Mouse (Mus musculus): ENCODE results near the gene Fam213b. TPM values are rescaled to one million over a fixed set of nuclear protein-coding genes. Genes with fewer than 3 reads are reported as not detected.

The Fam213b gene
- 13.9 TPM for polyA plus RNA-seq (2015; fragmentation: Illumina TruSeq; extraction: RNeasy Lipid Tissue Mini Kit (QIAGEN cat#74804); ENCODE audit: insufficient read depth, low replicate concordance)

GRCm38 (mm10) chr4:154898506-154899446, at the start of gene Fam213b:
TSS of gene Fam213b (minus strand) at chr4:154899135.

GRCm38 (mm10) chr4:154928395-154929087, 29.6 kb upstream of the Fam213b start, which contains the start of gene Tnfrsf14:
TSS of gene Tnfrsf14 (minus strand) at chr4:154928563.

GRCm38 (mm10) chr4:154869440-154869839, 29.5 kb downstream of the Fam213b start, which contains the start of gene Mmel1:
TSS of gene Mmel1 (plus strand) at chr4:154869585.

Other genes starting within 250 kb of the Fam213b start
- not detected for gene Actrt2, start 231.3 kb downstream of the Fam213b start, polyA plus RNA-seq (2015; fragmentation: Illumina TruSeq; extraction: RNeasy Lipid Tissue Mini Kit (QIAGEN cat#74804); ENCODE audit: insufficient read depth, low replicate concordance)
- not detected for gene Ttc34, start 61.7 kb downstream of the Fam213b start, polyA plus RNA-seq (2015; fragmentation: Illumina TruSeq; extraction: RNeasy Lipid Tissue Mini Kit (QIAGEN cat#74804); ENCODE audit: insufficient read depth, low replicate concordance)
- not detected for gene Mmel1, start 29.6 kb downstream of the Fam213b start, polyA plus RNA-seq (2015; fragmentation: Illumina TruSeq; extraction: RNeasy Lipid Tissue Mini Kit (QIAGEN cat#74804); ENCODE audit: insufficient read depth, low replicate concordance)
- 38.5 TPM for gene Tnfrsf14, start 29.4 kb upstream of the Fam213b start, polyA plus RNA-seq (2015; fragmentation: Illumina TruSeq; extraction: RNeasy Lipid Tissue Mini Kit (QIAGEN cat#74804); ENCODE audit: insufficient read depth, low replicate concordance)
- 0.94 TPM for gene Hes5, start 61.8 kb upstream of the Fam213b start, polyA plus RNA-seq (2015; fragmentation: Illumina TruSeq; extraction: RNeasy Lipid Tissue Mini Kit (QIAGEN cat#74804); ENCODE audit: insufficient read depth, low replicate concordance)
- 39.0 TPM for gene Pank4, start 65.0 kb upstream of the Fam213b start, polyA plus RNA-seq (2015; fragmentation: Illumina TruSeq; extraction: RNeasy Lipid Tissue Mini Kit (QIAGEN cat#74804); ENCODE audit: insufficient read depth, low replicate concordance)
- gene Plch2, start 157.6 kb upstream of the Fam213b start, polyA plus RNA-seq (2015; fragmentation: Illumina TruSeq; extraction: RNeasy Lipid Tissue Mini Kit (QIAGEN cat#74804); ENCODE audit: insufficient read depth, low replicate concordance), result not detected
- gene Pex10, start 167.9 kb upstream of the Fam213b start, polyA plus RNA-seq (2015; fragmentation: Illumina TruSeq; extraction: RNeasy Lipid Tissue Mini Kit (QIAGEN cat#74804); ENCODE audit: insufficient read depth, low replicate concordance), result 6.9 TPM
- gene Rer1, start 187.2 kb upstream of the Fam213b start, polyA plus RNA-seq (2015; fragmentation: Illumina TruSeq; extraction: RNeasy Lipid Tissue Mini Kit (QIAGEN cat#74804); ENCODE audit: insufficient read depth, low replicate concordance), result 127 TPM
- 1.4 TPM for gene Morn1, start 187.4 kb upstream of the Fam213b start, polyA plus RNA-seq (2015; fragmentation: Illumina TruSeq; extraction: RNeasy Lipid Tissue Mini Kit (QIAGEN cat#74804); ENCODE audit: insufficient read depth, low replicate concordance)

Measured in spleen, adult 10 weeks (tissue).